Mouse (Mus musculus): ENCODE data around the gene Prkar1b. TPM values are rescaled to one million over a fixed set of nuclear protein-coding genes. Genes with fewer than 3 reads are reported as not detected.

The Prkar1b gene
- total RNA-seq, 2 experiments from 2014 or later, result 44.4 to 67.4 TPM

GRCm38 (mm10) chr5:139015097-139015496 lies 134.7 kb downstream of the Prkar1b start:
- DNase-seq (ENCODE audit: low spot score in 2 of 2), result peak; percentile 78 to 90

GRCm38 (mm10) chr5:139010649-139011048 lies 139.2 kb downstream of the Prkar1b start:
- DNase-seq (ENCODE audit: low spot score in 2 of 2), result no peak

- no peak for DNase-seq (ENCODE audit: low spot score in 2 of 2)
Observed at GRCm38 (mm10) chr5:139007141-139007775, 142.5 kb downstream of the Prkar1b start.

- no peak for DNase-seq (ENCODE audit: low spot score in 2 of 2)
Observed at GRCm38 (mm10) chr5:139004588-139004987, 145.2 kb downstream of the Prkar1b start.

GRCm38 (mm10) chr5:138999716-139000115 lies 150.1 kb downstream of the Prkar1b start:
- no peak for DNase-seq (ENCODE audit: low spot score in 2 of 2)

GRCm38 (mm10) chr5:138997936-138998580 lies 151.7 kb downstream of the Prkar1b start:
- DNase-seq (ENCODE audit: low spot score in 2 of 2), result peak in 1 of 2 experiments; percentile 33

- DNase-seq (ENCODE audit: low spot score in 2 of 2), result peak; percentile 35 to 53
Observed at GRCm38 (mm10) chr5:138997171-138997788, 152.5 kb downstream of the Prkar1b start, which contains the start of gene Pdgfa. Pdgfa (minus strand) TSS chr5:138997370.

GRCm38 (mm10) chr5:138996322-138997073 lies 153.3 kb downstream of the Prkar1b start:
- peak; percentile 44 to 45 for DNase-seq (ENCODE audit: low spot score in 2 of 2)

GRCm38 (mm10) chr5:138995721-138996311 lies 154.0 kb downstream of the Prkar1b start:
- peak; percentile 64 to 71 for DNase-seq (ENCODE audit: low spot score in 2 of 2)

- DNase-seq (ENCODE audit: low spot score in 2 of 2), result peak; percentile 80 to 87
Observed at GRCm38 (mm10) chr5:138994786-138995720, 154.7 kb downstream of the Prkar1b start.

- DNase-seq (ENCODE audit: low spot score in 2 of 2), result peak; percentile 43 to 48
Observed at GRCm38 (mm10) chr5:138994108-138994785, 155.6 kb downstream of the Prkar1b start.

GRCm38 (mm10) chr5:138993371-138994107 lies 156.3 kb downstream of the Prkar1b start:
- peak in 1 of 2 experiments; percentile 56 for DNase-seq (ENCODE audit: low spot score in 2 of 2)

- peak in 1 of 2 experiments; percentile 56 for DNase-seq (ENCODE audit: low spot score in 2 of 2)
Observed at GRCm38 (mm10) chr5:138992611-138993370, 157.0 kb downstream of the Prkar1b start.

- DNase-seq (ENCODE audit: low spot score in 2 of 2), result no peak
Observed at GRCm38 (mm10) chr5:138991734-138992133, 158.1 kb downstream of the Prkar1b start.

GRCm38 (mm10) chr5:138990659-138991380 lies 159.0 kb downstream of the Prkar1b start:
- DNase-seq (ENCODE audit: low spot score in 2 of 2), result peak; percentile 40 to 44

- peak in 1 of 2 experiments; percentile 6 for DNase-seq (ENCODE audit: low spot score in 2 of 2)
Observed at GRCm38 (mm10) chr5:138989567-138989966, 160.2 kb downstream of the Prkar1b start.

- DNase-seq (ENCODE audit: low spot score in 2 of 2), result peak; percentile 47 to 65
Observed at GRCm38 (mm10) chr5:138988764-138989163, 161.0 kb downstream of the Prkar1b start.
